Mouse (Mus musculus): Measurements from ENCODE around the gene Acer1.
A peak's percentile ranks its signal among the peaks of the same experiment; 100 is the strongest.

Acer1 gene

DNA sequence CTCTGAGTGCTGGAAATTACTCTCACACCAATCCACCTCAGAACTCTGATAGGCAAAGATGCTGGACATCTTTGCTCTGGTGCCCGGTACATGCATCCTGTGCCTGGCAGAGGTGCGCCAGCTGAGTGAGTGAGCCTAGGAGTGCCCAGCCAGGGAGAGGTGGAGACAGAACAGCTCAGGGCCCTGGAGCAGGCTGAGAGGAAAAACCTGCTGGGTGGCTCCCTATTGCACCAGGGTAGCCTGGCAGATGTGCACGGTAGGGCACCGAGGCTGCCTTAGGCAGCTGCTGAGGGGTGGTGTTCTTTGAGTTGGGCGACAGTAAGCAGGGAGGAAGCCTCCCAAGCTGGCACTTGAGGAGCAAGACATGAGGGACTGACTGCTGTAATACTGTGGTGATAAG lies at the start of gene Acer1:
Gene Acer1 (minus strand): TSS at position 114 of the 400 bp plus-strand sequence.
- DNase-seq (ENCODE audit: low spot score) = no peak

DNA sequence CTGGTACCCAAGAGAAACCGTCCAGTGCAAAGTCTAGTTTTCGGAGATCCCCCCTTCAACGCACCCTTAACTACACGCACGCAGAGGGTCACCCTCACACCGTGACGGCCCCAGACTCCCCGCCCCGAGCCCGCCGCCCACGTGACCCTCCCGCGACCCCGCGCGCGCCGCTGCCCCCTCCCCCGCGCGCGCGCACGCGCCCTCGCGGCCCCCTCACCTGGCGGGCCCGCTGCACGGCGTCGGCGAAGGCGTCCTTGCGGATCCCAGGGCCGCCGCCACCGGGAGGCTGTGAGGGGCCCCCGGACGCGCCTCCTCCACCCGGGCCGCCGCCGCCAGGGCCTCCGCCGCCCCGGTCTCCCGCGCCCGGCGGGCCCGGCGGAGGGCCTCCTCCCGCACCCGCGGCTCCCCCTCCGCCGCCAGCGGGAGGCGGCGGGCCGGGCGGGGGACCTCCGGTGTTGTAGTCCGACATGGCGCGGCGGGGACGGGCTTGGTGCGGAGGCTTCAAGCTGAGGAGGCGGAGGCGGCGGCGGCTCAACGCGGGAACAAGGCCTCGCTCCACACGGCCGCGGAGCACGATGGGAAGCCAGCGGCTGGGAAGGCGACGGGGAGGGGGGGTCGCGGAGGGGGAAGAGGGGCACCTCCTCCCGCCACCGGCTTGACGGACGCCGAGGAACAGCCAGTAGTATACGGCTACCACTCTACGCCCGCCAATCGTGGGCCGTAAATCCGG lies 49.2 kb upstream of the Acer1 start, which contains the start of gene Khsrp:
Gene Khsrp (minus strand): TSS at position 592 of the 730 bp plus-strand sequence.
- DNase-seq (ENCODE audit: low spot score) = no peak

DNA sequence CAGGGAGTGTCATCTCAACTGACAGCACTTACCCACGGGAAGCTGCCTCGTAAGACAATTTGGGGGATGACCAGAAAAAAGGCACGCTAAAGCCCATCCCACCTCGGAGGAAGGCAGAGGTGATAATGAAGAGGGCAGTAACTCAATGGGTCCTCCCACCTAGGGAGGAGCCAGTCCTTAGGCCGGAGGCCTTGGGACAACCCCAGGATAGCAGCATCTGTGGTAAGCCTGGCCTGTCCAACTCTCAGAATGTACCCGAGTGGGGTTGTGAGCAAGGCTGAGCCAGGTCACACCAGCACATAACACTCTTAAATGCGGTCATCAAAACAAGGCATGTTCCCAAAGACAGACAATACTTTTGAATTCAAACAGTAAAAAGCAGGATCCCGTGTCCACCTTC lies 47.8 kb upstream of the Acer1 start:
- DNase-seq (ENCODE audit: low spot score) = no peak

DNA sequence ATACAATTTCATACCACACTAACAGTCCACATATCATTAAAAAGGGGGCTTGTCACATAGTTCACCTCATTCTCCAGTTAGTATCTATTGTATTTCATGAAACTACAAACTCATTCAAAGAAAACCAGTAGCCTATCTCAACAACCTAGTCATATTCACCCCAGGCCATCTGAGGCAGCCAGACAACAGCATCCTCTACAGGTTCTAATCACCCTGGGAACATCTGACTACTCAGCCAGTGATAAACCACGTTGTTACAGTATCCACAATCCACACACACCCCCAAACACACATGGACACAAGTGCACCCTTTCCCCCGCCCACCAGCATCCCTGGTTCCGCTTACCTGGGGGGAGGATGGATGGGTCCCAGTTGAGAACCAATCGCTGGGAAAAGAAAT lies 45.5 kb upstream of the Acer1 start:
- DNase-seq (ENCODE audit: low spot score) = no peak

DNA sequence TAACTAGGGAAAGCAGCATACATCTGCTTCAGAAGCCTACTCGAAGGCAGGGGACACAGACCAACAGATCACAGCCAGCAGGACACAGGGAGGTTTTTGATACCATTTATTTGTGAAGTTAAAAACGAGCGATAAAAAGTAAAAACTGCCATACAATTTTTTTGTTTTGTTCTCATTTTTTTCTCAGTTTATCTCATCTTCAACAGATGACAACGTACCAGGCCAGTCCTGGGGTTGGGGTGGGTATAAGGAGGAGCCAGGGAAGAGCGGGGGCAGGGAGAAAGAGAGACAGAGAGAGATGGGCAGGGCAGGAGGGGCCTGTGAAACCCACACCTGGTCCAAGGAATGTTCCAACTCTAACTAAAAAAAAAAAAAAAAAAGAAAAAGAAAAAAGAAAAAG lies 39.0 kb upstream of the Acer1 start:
- DNase-seq (ENCODE audit: low spot score) = no peak

DNA sequence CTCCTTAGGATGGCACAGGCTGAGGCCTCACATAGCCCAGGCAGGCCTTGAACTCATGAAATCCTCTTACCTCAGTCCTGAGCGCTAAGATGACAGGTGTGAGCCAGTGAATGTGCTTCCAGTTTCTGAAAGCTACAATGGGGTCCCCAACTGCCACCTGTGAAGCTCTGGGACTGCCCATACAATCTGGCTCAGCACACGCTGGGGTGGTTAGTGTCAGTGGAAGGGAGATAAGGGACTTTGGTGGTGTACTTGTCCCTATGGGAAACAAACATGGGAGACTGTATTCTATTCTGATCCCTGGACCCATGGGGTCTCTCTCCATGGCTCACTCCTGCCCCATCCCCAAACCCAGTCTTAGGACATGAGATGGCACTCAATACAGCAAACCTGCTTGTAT lies 37.8 kb upstream of the Acer1 start:
- DNase-seq (ENCODE audit: low spot score) = no peak

DNA sequence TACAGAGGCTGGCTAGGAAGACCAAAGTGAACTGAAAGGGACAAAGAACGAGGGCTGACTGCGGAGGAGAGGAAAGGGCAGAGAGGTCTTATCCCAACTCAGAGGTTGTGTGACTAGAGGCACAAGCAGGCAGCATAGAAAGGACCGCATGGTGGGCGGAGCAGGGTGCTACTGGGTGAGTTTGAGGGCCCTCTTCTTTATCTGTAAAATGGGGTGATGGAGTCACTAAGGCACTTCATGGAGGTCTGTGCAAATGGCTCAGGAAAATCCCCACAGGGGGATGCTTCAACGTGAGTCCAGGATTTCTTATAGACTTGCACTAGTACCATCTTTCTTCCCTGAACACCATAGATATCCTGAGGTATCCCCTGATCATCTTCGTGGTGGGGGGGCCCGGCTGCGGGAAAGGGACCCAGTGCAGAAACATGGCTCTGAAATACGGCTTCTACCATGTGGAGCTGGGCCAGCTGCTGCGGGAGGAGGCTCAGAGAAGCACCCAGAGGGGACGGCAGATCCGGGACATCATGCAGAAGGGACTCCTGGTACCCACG lies 30.4 kb upstream of the Acer1 start:
- DNase-seq (ENCODE audit: low spot score) = no peak

DNA sequence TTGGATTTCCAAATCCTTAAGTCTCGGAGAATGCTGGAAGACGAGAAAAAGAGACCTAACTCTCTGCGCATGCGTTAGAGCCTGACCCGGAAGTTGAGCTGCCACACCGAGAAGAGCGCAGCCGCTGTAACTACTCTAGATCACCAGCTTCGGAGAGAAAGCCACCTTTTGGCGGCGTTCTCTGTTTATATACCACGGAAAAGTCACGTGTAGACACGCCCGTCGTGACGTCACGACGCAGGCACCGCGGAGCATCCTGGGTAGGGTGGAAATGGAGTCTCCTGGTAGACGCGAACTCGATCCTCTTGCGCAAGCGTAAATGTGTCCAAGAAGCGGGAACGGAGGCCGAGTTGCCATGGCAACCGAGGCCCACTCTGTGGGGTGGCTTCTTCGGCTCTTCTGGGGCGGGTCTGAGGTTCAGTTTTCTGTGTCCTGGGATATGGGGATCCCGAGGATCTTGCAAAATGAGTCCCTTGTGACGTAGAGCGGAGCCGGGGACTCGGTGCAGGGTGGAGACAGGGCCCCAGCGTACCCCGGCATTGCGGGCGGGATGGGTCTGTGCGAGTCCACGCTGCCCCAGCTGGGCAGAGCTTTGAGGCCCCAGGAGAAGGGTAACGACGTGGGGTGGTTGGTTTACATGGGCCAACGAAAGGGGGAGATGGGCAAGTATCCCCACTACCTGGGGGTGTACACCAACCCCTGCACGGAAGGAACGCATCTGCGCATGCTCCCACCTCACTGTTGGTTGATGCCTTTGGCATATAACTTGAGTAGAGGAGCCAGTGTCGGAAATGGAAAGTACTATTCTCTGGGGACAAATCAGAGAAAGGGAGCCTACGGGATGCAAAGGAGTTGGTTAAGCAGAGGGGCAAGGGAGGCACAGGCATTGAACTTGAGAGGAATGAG lies 29.6 kb upstream of the Acer1 start, which contains the start of the genes Gtf2f1 and Gm17949:
Gene Gtf2f1 (minus strand): TSS at position 53 of the 906 bp plus-strand sequence.
Gene Gm17949 (plus strand): TSS at position 234 of the 906 bp plus-strand sequence.
- peak; percentile 68 for DNase-seq (ENCODE audit: low spot score)

DNA sequence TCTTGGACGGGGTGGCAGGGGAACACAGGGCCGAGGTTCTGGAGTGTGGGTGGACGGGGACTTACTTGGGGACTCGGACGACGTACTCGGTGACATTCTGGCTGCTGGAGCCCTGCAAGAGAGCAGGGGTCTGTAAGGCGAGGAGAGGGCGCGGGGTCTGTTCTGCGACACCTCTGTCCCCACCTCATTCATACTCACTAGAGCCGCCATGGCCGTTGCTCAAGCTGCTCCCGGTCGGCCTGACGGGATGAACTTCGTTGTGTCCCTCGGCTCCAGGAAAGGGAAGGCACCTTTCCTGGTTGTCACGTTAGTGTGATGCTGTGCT lies 28.9 kb upstream of the Acer1 start:
- no peak for DNase-seq (ENCODE audit: low spot score)

DNA sequence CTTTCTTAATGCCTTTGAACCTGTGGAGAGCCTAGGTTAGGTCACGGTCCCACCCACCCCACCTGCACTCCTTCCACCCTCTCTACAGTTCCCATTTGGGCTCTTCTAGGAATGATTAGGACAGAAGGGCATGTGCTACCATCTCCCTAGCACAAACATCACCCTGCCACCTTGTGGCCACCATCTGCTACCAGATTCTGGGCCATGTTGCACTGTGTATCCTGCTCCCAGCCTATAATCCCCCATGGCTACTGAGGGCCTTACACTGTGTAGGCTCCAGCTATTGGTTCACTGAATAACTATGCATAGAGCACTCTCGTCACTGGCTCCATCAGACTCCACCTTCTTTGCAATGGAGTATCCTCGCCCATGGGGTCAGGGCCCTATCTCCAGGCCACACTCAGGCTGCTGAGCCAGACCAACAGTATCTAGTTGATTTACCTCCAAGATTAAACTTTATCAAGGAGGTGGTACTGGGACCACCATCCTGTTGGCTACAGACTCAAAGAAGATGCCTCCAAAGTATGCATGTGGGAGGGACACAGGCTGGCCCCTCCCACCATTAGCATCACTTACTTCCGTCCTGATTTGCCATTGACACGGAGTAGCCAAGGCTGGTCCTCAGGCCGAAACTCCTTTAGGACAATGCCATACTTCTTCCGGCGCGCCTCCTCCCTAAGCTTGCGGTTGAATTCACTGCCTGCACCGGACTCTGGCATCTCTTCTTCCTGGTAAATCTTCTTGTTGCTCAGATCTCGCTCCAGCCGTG lies 25.4 kb upstream of the Acer1 start:
- DNase-seq (ENCODE audit: low spot score) = no peak

DNA sequence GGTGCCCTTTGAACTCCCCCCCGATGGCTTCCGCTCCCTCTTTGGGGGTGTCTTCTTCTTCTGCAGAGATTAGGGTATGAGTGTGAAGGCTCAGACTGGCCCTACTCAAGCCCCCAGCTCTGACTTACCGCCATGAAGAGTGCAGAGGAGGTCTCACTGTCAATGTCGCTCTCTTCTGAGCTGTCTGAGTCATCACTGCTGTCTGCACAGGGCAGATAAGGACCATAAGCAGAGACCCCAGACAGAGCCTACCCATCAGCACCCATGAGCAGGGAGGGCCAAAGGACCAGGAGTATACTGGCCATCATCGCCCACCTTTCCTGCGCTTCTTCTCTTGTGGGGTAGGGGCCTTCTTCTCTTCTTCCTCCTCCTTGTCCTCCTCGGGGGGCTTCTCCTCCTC lies 22.1 kb upstream of the Acer1 start:
- DNase-seq (ENCODE audit: low spot score) = no peak

DNA sequence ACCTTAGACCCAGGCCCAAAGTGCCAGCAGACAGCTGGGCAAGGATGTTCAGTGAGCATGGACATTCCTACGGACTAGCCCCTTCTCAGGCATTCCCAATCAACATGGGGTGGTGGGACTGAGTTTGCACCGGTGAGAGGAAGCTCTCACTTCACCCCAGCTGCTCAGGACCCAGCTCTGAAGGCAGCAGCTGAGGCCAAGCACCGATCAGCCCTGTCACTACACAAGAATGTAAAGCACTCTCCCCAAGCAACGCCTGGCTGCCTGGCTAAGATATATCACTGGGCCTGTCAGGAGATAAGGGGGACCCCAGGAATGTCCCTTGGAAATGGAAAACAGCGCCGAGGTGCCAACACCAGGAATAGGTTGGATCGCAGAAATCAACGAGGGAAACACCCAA lies 19.3 kb upstream of the Acer1 start:
- DNase-seq (ENCODE audit: low spot score) = no peak

DNA sequence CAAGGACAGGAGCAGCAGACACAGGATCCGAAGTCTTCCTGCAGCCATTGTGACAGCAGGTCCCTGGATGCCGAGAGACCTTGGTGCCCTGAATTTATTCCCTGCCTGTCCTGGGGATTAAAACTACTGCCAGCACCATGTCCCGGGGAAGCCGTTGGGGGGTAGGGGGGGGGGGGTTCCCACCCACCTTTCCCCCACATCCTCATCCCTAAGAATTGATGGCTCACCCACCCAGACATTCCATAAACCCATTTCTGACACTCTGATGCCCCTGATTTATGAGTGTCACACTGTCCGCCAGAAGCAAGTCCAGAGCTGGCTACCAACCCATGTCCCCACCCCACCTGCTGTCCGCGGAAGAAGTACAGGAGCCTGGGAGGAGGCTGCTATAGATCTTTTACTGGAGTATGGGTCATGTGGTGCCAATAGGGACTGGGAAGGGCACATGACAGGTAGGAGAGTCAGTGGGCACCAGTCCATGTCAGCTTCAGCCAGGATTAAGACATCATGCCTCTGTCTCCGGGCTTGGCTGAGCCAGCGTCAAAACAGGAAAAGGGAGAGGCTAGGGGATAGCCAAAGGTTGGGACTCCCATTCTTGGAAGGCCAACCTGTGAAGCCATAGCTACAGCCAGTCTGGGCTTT lies 18.2 kb upstream of the Acer1 start, which contains the start of gene Pspn:
Gene Pspn (minus strand): TSS at position 51 of the 642 bp plus-strand sequence.
- no peak for DNase-seq (ENCODE audit: low spot score)

DNA sequence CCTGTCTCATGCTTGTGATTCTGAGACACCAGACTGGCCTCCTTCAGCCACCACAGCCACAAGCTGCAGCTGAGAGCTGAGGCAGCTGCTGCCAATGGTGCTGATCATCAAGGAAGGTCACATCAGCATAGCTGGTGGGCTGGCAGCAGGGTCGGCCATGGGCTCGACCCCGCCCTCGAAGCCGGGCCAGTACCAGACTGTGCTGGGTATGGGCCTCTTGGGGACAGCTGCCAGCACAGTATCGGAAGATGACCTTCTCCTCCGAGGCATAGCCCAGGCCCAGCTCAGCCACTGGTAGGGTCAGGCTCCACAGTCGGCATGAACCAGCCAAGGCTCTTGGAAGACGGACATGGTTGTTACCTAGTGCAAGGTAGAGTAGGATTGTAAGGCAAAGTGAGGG lies 17.5 kb upstream of the Acer1 start:
- DNase-seq (ENCODE audit: low spot score) = no peak

DNA sequence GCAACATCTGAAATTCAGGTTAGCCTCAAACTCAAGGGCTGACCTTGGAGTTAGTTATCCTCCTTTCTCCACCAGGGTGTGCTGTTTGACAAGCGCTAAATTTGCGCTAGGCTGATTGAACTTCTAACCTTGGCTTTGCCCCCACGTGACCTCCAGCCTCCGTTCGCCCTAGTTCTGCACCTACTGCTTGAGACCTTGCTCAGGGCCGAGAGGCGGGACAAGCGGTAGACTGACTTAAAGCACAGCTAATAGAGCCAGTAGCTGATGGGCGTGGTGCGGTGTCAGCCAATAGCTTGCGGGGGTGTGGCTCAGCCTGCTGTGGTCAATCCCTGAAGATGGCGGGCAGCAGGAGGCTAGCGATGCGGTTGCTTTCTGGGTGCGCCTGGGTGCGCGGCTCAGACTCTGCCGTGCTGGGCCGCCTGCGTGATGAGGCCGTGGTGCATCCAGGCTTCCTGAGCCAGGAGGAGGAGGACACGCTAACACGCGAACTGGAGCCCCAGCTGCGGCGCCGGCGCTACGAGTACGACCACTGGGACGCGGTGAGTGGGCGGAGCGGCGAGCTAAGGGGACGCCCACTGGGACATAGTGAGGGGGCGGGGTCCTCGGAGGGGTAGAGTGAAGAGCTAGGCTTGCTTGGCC lies 15.2 kb upstream of the Acer1 start, which contains the start of gene Alkbh7:
Gene Alkbh7 (plus strand): TSS at position 311 of the 639 bp plus-strand sequence.
- peak; percentile 64 for DNase-seq (ENCODE audit: low spot score)

DNA sequence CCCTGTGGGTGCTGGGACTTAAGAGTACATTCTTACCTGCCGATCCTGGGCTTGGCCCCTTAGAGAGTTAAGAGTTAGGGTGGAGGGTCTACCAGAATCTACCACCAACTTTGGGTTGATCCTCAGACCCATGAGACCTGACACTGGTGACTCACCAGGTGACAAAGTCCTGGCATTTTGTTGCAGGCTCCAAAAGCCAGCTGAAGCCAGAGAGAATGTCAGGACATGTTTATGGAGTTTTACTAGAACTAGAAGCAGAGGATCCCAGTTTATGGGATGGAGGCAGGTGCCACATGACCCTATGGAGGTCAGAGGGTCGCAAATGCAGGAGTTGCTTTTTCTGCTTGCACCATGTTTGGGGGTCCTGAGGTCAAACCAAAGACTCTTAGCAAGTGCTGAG lies 14.6 kb upstream of the Acer1 start:
- no peak for DNase-seq (ENCODE audit: low spot score)

DNA sequence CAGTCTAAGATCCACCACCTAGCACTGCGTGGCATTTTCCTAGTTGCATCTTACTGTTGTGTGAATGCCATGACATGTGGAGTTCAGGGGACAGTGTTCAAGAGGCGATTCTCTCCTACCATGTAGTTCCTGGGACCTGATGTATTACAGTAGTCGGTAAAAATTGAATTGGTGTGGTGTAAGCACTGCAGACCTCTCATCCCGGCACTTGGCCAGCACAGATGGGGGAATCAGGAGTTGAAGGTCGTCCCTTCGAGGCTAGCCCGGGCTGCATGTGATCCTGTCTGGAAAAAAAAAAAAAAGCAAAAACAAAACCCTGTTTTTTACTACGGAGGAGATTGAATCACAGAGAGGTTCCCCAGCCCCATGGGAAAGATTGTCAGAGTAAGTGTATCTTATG lies 13.1 kb upstream of the Acer1 start:
- DNase-seq (ENCODE audit: low spot score) = no peak

DNA sequence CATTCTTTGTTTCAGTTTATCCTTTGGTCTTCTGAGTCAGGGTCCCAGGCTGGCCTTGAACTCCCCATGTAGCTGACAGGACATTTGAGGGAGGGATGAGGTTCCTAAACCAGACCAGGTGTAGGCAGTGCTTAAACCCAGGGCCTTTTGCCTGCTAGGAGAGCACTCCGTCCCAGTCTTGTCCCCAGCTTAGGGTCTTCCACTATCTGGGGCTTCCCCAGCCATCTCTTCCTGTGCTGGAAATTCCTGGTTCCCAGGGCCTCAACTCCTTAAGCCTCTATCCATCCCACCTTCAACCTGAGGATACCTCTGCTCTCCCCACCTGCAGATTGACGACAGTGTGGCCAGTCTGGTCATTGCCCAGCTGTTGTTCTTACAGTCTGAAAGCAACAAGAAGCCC lies 9.0 kb upstream of the Acer1 start:
- DNase-seq (ENCODE audit: low spot score) = no peak

DNA sequence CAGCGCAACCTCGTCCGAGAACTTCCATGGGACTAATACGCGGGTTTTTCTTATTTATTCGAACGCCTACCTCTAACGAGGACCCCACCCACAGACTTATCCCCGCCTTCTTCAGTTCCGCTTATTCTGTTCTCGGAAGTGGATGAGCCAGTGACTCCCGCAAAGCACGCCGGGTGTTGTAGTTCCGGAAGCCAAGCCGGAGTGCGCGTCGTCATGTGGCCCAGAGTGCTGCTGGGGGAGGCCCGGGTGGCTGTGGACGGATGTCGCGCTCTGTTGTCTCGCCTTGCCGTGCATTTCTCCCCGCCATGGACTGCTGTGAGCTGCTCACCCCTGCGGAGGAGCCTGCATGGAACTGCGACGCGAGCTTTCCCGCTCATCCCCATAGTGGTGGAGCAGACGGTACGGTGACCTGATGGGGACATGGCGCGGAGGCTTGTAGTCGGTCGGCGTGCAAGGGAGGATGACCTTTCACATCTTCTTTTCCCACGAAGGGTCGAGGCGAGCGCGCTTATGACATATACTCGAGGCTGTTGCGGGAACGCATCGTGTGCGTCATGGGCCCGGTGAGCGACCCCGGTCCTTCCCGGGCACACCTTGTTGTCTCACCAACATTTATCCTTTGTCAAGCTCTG lies 8.3 kb upstream of the Acer1 start, which contains the start of gene Clpp:
Gene Clpp (plus strand): TSS at position 191 of the 632 bp plus-strand sequence.
- DNase-seq (ENCODE audit: low spot score) = peak; percentile 69

DNA sequence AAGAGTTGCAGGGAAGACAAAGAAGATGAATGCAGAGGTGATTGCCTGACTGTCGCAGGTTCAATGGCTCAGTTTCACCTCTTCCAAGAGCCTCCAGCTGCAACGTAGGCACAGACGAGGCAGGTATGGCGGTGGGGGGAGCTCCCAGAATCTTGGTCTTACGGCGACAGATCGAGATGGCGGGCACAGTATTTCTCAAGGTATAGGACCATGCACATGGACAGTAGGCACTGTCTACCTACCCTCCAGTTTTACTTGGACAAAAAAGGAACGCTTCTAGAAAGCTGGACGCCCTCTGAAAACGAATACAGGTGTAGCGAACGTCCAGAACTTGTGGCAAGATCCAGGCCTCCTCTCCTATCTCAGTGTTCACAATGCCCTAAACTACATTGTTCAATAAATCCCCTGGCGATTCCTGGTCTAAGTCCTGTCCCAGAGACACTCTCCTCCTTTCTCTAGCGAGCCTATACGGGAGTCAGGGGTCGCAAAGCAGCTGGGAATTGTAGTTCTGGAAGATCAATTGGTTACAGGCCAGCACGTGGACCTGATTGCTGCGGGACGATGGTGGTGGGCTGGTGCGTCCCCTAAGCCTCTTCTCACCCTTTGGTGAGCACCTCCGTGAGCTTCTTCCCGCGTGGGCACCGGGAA lies 7.7 kb upstream of the Acer1 start:
- DNase-seq (ENCODE audit: low spot score) = no peak
